Mouse (Mus musculus): Measurements from ENCODE around the gene Mrc1. TPM values are rescaled to one million over a fixed set of nuclear protein-coding genes. Genes with fewer than 3 reads are reported as not detected.

Mrc1 gene
- total and polyA plus RNA-seq, 2 experiments from 2014 or later, result 2.6 to 10.7 TPM

DNA sequence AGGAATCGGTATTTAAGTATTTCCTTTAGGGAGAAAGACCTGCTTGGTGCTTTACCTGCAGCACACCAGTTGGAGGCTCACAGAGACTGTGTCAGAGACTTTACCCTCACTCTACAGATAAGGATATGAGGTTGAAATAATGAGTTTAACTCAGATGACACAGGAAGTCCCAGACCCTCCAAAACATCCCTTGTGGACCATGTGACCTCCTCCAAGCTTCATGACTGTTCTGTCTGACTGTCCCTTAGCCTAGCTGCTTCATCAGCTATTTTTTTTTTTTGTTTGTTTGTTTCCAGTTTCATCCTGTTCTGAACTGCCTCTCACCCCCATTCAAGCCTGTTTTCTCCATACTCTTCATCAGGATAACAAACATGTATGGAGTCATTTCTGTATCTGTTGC, 3.7 kb downstream of the Mrc1 start:
- ATAC-seq (ENCODE audit: insufficient read depth, low read depth), result no peak
- H3K4me3 ChIP-seq (ENCODE audit: low read depth, low read length), result no peak overlapping the region
- H3K9me3 ChIP-seq (replicated peaks; ENCODE audit: control insufficient read depth, low read length), result no peaks in the 10 kb centered on the region
- no peaks in the 10 kb centered on the region for H3K36me3 ChIP-seq (replicated peaks; ENCODE audit: control insufficient read depth, insufficient read depth, low read length)
- no peaks in the 10 kb centered on the region for H3K27me3 ChIP-seq (ENCODE audit: control insufficient read depth, insufficient read depth, low read length)
- no peak for TF ChIP-seq CTCF (IDR thresholded peaks at IDR 0.05; ENCODE audit: low read depth)
- TF ChIP-seq EP300 (IDR thresholded peaks at IDR 0.05; ENCODE audit: low read depth), result no peak
- peaks cover 7% of the 10 kb centered on the region; the same call in 1 of the 2 replicates for H3K4me1 ChIP-seq (ENCODE audit: control insufficient read depth, insufficient read depth)
- no peak overlapping the region for H3K4me2 ChIP-seq (ENCODE audit: low read depth, low read length)
- WGBS, result 54% methylated on average over 1 of the region's 1 CpGs
- no peak for DNase-seq (ENCODE audit: low spot score)
- no peak overlapping the region for H3K9ac ChIP-seq (replicated peaks; ENCODE audit: low read depth, low read length)
- no peak overlapping the region for H3K27ac ChIP-seq (ENCODE audit: low read depth)

DNA sequence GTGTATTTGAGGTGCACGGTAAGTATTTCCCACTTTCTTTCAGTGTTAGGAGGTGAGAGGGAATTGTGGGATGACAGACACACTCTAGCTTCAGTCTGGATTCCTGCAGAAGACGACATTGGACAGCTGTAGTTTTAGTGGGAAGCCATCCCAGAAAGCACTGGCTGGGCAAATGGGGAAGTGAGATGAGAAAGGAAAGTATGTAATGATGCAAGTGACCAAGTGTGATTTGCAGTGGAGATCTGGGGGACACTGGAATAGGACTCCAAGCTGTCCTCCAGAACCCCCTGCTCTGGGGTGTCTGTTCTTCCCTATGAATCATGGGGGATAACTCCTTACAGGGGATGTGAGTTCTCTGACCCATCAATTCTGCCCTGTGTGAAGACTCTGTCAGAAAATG, 4.8 kb downstream of the Mrc1 start:
- ATAC-seq (ENCODE audit: insufficient read depth, low read depth) (no peak), DNase-seq (ENCODE audit: low spot score) (no peak)
- H3K4me2 ChIP-seq (ENCODE audit: low read depth, low read length), result no peak overlapping the region
- H3K27me3 ChIP-seq (ENCODE audit: control insufficient read depth, insufficient read depth, low read length), result no peaks in the 10 kb centered on the region
- no peak for TF ChIP-seq CTCF (IDR thresholded peaks at IDR 0.05; ENCODE audit: low read depth)
- TF ChIP-seq EP300 (IDR thresholded peaks at IDR 0.05; ENCODE audit: low read depth), result no peak
- H3K9me3 ChIP-seq (replicated peaks; ENCODE audit: control insufficient read depth, low read length), result no peaks in the 10 kb centered on the region
- 45% methylated on average over 2 of the region's 2 CpGs for WGBS
- H3K27ac ChIP-seq (ENCODE audit: low read depth), result no peak overlapping the region
- no peak overlapping the region for H3K4me3 ChIP-seq (ENCODE audit: low read depth, low read length)
- no peak overlapping the region for H3K9ac ChIP-seq (replicated peaks; ENCODE audit: low read depth, low read length)
- H3K4me1 ChIP-seq (ENCODE audit: control insufficient read depth, insufficient read depth), result peaks cover 7% of the 10 kb centered on the region; the same call in 1 of the 2 replicates
- no peaks in the 10 kb centered on the region for H3K36me3 ChIP-seq (replicated peaks; ENCODE audit: control insufficient read depth, insufficient read depth, low read length)

- WGBS, result 46% methylated on average over 5 of the region's 5 CpGs
- Histone ChIP-seq H3K9me3 (replicated peaks; ENCODE audit: control insufficient read depth, low read length) (no peaks in the 10 kb centered on the region), H3K36me3 (replicated peaks; ENCODE audit: control insufficient read depth, insufficient read depth, low read length) (no peaks in the 10 kb centered on the region), H3K27me3 (ENCODE audit: control insufficient read depth, insufficient read depth, low read length) (no peaks in the 10 kb centered on the region), H3K4me2 (ENCODE audit: low read depth, low read length) (no peak overlapping the region), H3K9ac (replicated peaks; ENCODE audit: low read depth, low read length) (no peak overlapping the region), H3K27ac (ENCODE audit: low read depth) (no peak overlapping the region), H3K4me1 (ENCODE audit: control insufficient read depth, insufficient read depth) (peaks cover 10% of the 10 kb centered on the region; the same call in 1 of the 2 replicates), H3K4me3 (ENCODE audit: low read depth, low read length) (no peak overlapping the region)
- no peak for DNase-seq (ENCODE audit: low spot score)
- ATAC-seq (ENCODE audit: insufficient read depth, low read depth), result no peak
- TF ChIP-seq CTCF (IDR thresholded peaks at IDR 0.05; ENCODE audit: low read depth) (no peak), EP300 (IDR thresholded peaks at IDR 0.05; ENCODE audit: low read depth) (no peak)
Measured at GRCm38 (mm10) chr2:14235319-14235718, 6.1 kb downstream of the Mrc1 start.

- no peaks in the 10 kb centered on the region for H3K27me3 ChIP-seq (ENCODE audit: control insufficient read depth, insufficient read depth, low read length)
- no peak overlapping the region for H3K4me2 ChIP-seq (ENCODE audit: low read depth, low read length)
- no peak overlapping the region for H3K4me3 ChIP-seq (ENCODE audit: low read depth, low read length)
- DNase-seq (ENCODE audit: low spot score) (no peak), ATAC-seq (ENCODE audit: insufficient read depth, low read depth) (no peak)
- TF ChIP-seq EP300 (IDR thresholded peaks at IDR 0.05; ENCODE audit: low read depth) (no peak), CTCF (IDR thresholded peaks at IDR 0.05; ENCODE audit: low read depth) (no peak)
- no peak overlapping the region for H3K27ac ChIP-seq (ENCODE audit: low read depth)
- no peaks in the 10 kb centered on the region for H3K9me3 ChIP-seq (replicated peaks; ENCODE audit: control insufficient read depth, low read length)
- no peak overlapping the region for H3K9ac ChIP-seq (replicated peaks; ENCODE audit: low read depth, low read length)
- no peaks in the 10 kb centered on the region for H3K36me3 ChIP-seq (replicated peaks; ENCODE audit: control insufficient read depth, insufficient read depth, low read length)
- 82% methylated on average over 4 of the region's 4 CpGs for WGBS
- H3K4me1 ChIP-seq (ENCODE audit: control insufficient read depth, insufficient read depth), result 0 out of 2 replicates have a peak, but pooled peaks cover 7% of the 10 kb centered on the region
Measured at GRCm38 (mm10) chr2:14236920-14237319, 7.7 kb downstream of the Mrc1 start.

- Histone ChIP-seq H3K4me2 (ENCODE audit: low read depth, low read length) (no peak overlapping the region), H3K27ac (ENCODE audit: low read depth) (no peak overlapping the region), H3K27me3 (ENCODE audit: control insufficient read depth, insufficient read depth, low read length) (no peaks in the 10 kb centered on the region), H3K9me3 (replicated peaks; ENCODE audit: control insufficient read depth, low read length) (no peaks in the 10 kb centered on the region), H3K4me1 (ENCODE audit: control insufficient read depth, insufficient read depth) (0 out of 2 replicates have a peak, but pooled peaks cover 7% of the 10 kb centered on the region), H3K4me3 (ENCODE audit: low read depth, low read length) (no peak overlapping the region), H3K9ac (replicated peaks; ENCODE audit: low read depth, low read length) (no peak overlapping the region), H3K36me3 (replicated peaks; ENCODE audit: control insufficient read depth, insufficient read depth, low read length) (no peaks in the 10 kb centered on the region)
- TF ChIP-seq EP300 (IDR thresholded peaks at IDR 0.05; ENCODE audit: low read depth), result no peak
- TF ChIP-seq CTCF (IDR thresholded peaks at IDR 0.05; ENCODE audit: low read depth), result no peak
- 53% methylated on average over 4 of the region's 4 CpGs for WGBS
- no peak for ATAC-seq (ENCODE audit: insufficient read depth, low read depth)
- DNase-seq (ENCODE audit: low spot score), result no peak
Measured at GRCm38 (mm10) chr2:14237723-14238122, 8.5 kb downstream of the Mrc1 start.

GRCm38 (mm10) chr2:14239151-14239550, 10.0 kb downstream of the Mrc1 start:
- Histone ChIP-seq H3K4me2 (ENCODE audit: low read depth, low read length) (no peak overlapping the region), H3K4me1 (ENCODE audit: control insufficient read depth, insufficient read depth) (0 out of 2 replicates have a peak, but pooled peaks cover 7% of the 10 kb centered on the region), H3K36me3 (replicated peaks; ENCODE audit: control insufficient read depth, insufficient read depth, low read length) (no peaks in the 10 kb centered on the region), H3K27ac (ENCODE audit: low read depth) (no peak overlapping the region), H3K9me3 (replicated peaks; ENCODE audit: control insufficient read depth, low read length) (no peaks in the 10 kb centered on the region), H3K4me3 (ENCODE audit: low read depth, low read length) (no peak overlapping the region), H3K27me3 (ENCODE audit: control insufficient read depth, insufficient read depth, low read length) (no peaks in the 10 kb centered on the region), H3K9ac (replicated peaks; ENCODE audit: low read depth, low read length) (no peak overlapping the region)
- DNase-seq (ENCODE audit: low spot score) (no peak), ATAC-seq (ENCODE audit: insufficient read depth, low read depth) (no peak)
- WGBS, result 35% methylated on average over 5 of the region's 5 CpGs
- TF ChIP-seq CTCF (IDR thresholded peaks at IDR 0.05; ENCODE audit: low read depth), result no peak
- no peak for TF ChIP-seq EP300 (IDR thresholded peaks at IDR 0.05; ENCODE audit: low read depth)
